Mouse (Mus musculus) heart, postnatal 14 days (tissue): ENCODE results near the gene Slc35a2. TPM values are rescaled to one million over a fixed set of nuclear protein-coding genes. Genes with fewer than 3 reads are reported as not detected.
A peak's percentile ranks its signal among the peaks of the same experiment; 100 is the strongest.

Experiments used
- DNase-seq, 2 experiments: peaks; one replicate each; pipeline ENCODE4 v3.0.0; 2021 to 2022
- intact Hi-C: fragments of 180-260 bp; cut with DNase I; formaldehyde crosslinking; loops from one replicate; pipeline ENCODE4 v1.15.1; 2025
- long read RNA-seq, 2 experiments: library from polyadenylated mRNA; stranded (forward); transcript quantifications; one replicate each; pipeline ENCODE4 v2.0.0; 2021
- total RNA-seq, 2 experiments: library from RNA; stranded (reverse); gene quantifications; 2 replicates each; pipeline ENCODE4 v1.2.3; 2021

Gene Slc35a2
- total RNA-seq: 10 to 100 TPM; 14.1 to 14.7 TPM
- long read RNA-seq, experiment 1, transcript Slc35a2-202 (4 exons, 3,094 nt): major isoform, 6 of 8 reads
- long read RNA-seq, experiment 1, partial matches to known transcripts: 0 of 8 reads
- long read RNA-seq, experiment 1, other reads (novel, unspliced or antisense): 0 of 8 reads
- long read RNA-seq, experiment 2, transcript Slc35a2-202 (4 exons, 3,094 nt): major isoform, 6 of 12 reads
- long read RNA-seq, experiment 2, partial matches to known transcripts: 0 of 12 reads
- long read RNA-seq, experiment 2, other reads (novel, unspliced or antisense): 1 of 12 reads

- intact Hi-C loops: no loop called here
- peak; percentile 81 to 88 for DNase-seq
These were observed at the start of gene Slc35a2 for GRCm38 (mm10) chrX:7883841-7884567. Slc35a2 (plus strand) TSS chrX:7884028.

GRCm38 (mm10) chrX:7837146-7837545 is 46.7 kb upstream of the Slc35a2 start:
- no peak for DNase-seq
- intact Hi-C loops: no loop called here

- intact Hi-C loops: loop anchor here (5.0 kb wide), 1 partner anchor 36 kb away; the partner anchor contains the start of gene Pim2
- DNase-seq: no peak
These were observed 43.0 kb upstream of the Slc35a2 start for GRCm38 (mm10) chrX:7840842-7841162.

- peak; percentile 91 to 92 for DNase-seq
- intact Hi-C loops: loop anchor here (5.0 kb wide), 1 partner anchor 36 kb away; the partner anchor contains the start of gene Pim2
These were observed 42.4 kb upstream of the Slc35a2 start, which contains the start of gene Otud5 for GRCm38 (mm10) chrX:7841163-7842162. Otud5 (plus strand) TSS chrX:7841364.

- intact Hi-C loops: loop anchor here (5.0 kb wide), 1 partner anchor 35 kb away; the partner anchor contains the start of gene Pim2
- peak in 1 of 2 experiments; percentile 6 for DNase-seq
These were observed 41.5 kb upstream of the Slc35a2 start for GRCm38 (mm10) chrX:7842318-7842717.

GRCm38 (mm10) chrX:7847845-7848244 is 36.0 kb upstream of the Slc35a2 start:
- intact Hi-C loops: no loop called here
- DNase-seq: no peak

- intact Hi-C loops: no loop called here
- DNase-seq: peak; percentile 37 to 53
These were observed 29.2 kb upstream of the Slc35a2 start for GRCm38 (mm10) chrX:7854578-7854977.

- DNase-seq: no peak
- intact Hi-C loops: no loop called here
These were observed 24.6 kb upstream of the Slc35a2 start for GRCm38 (mm10) chrX:7859191-7859753.

GRCm38 (mm10) chrX:7863181-7863580 is 20.6 kb upstream of the Slc35a2 start:
- intact Hi-C loops: no loop called here
- DNase-seq: no peak

GRCm38 (mm10) chrX:7864551-7864950 is 19.3 kb upstream of the Slc35a2 start:
- intact Hi-C loops: no loop called here
- no peak for DNase-seq

GRCm38 (mm10) chrX:7865343-7865742 is 18.5 kb upstream of the Slc35a2 start:
- intact Hi-C loops: no loop called here
- no peak for DNase-seq

- intact Hi-C loops: no loop called here
- DNase-seq: no peak
These were observed 18.0 kb upstream of the Slc35a2 start for GRCm38 (mm10) chrX:7865786-7866185.

- no peak for DNase-seq
- intact Hi-C loops: no loop called here
These were observed 16.7 kb upstream of the Slc35a2 start for GRCm38 (mm10) chrX:7867141-7867540.

- no peak for DNase-seq
- intact Hi-C loops: no loop called here
These were observed 15.3 kb upstream of the Slc35a2 start for GRCm38 (mm10) chrX:7868506-7868905.

GRCm38 (mm10) chrX:7869826-7870225 is 14.0 kb upstream of the Slc35a2 start:
- intact Hi-C loops: no loop called here
- DNase-seq: no peak

- DNase-seq: peak; percentile 68 to 77
- intact Hi-C loops: loop anchor here (5.0 kb wide), 1 partner anchor 36 kb away; the partner anchor contains the start of gene Otud5
These were observed 5.8 kb upstream of the Slc35a2 start, which contains the start of gene Pim2 for GRCm38 (mm10) chrX:7878007-7878419. Pim2 (plus strand) TSS chrX:7878262.

- intact Hi-C loops: loop anchor here (5.0 kb wide), 1 partner anchor 36 kb away; the partner anchor contains the start of gene Otud5
- peak in 1 of 2 experiments; percentile 2 for DNase-seq
These were observed 5.3 kb upstream of the Slc35a2 start for GRCm38 (mm10) chrX:7878495-7878894.

GRCm38 (mm10) chrX:7879819-7880218 is 4.0 kb upstream of the Slc35a2 start:
- intact Hi-C loops: loop anchor here (5.0 kb wide), 1 partner anchor 38 kb away; the partner anchor contains the start of gene Otud5
- peak; percentile 36 to 61 for DNase-seq

GRCm38 (mm10) chrX:7898211-7898610 is 14.4 kb downstream of the Slc35a2 start:
- DNase-seq: no peak
- intact Hi-C loops: no loop called here
